Mouse (Mus musculus) ovary, postnatal 10 days (tissue): ENCODE results near the gene Gm20388.
A peak's percentile ranks its signal among the peaks of the same experiment; 100 is the strongest.

Experiments
- DNase-seq: peaks from one replicate; pipeline ENCODE4 v3.0.0; 2022; ENCODE audit warnings: low spot score

Gene Gm20388

GRCm38 (mm10) chr8:123653308-123653993 lies 3742.8 kb downstream of the Gm20388 start, which contains the start of gene Rhou:
Rhou (plus strand) TSS chr8:123653929.
- peak; percentile 90 for DNase-seq

- DNase-seq: peak; percentile 46
Measured at GRCm38 (mm10) chr8:123653994-123654569, 3743.4 kb downstream of the Gm20388 start.

- no peak for DNase-seq
Measured at GRCm38 (mm10) chr8:123654763-123655162, 3744.1 kb downstream of the Gm20388 start.

GRCm38 (mm10) chr8:123655351-123655779 lies 3744.7 kb downstream of the Gm20388 start:
- DNase-seq: no peak

- DNase-seq: no peak
Measured at GRCm38 (mm10) chr8:123657826-123658225, 3747.2 kb downstream of the Gm20388 start.

GRCm38 (mm10) chr8:123659469-123660057 lies 3748.9 kb downstream of the Gm20388 start:
- DNase-seq: no peak

- DNase-seq: no peak
Measured at GRCm38 (mm10) chr8:123661515-123661914, 3750.9 kb downstream of the Gm20388 start.

- no peak for DNase-seq
Measured at GRCm38 (mm10) chr8:123665580-123665979, 3754.9 kb downstream of the Gm20388 start.

GRCm38 (mm10) chr8:123666832-123667231 lies 3756.2 kb downstream of the Gm20388 start:
- no peak for DNase-seq

- DNase-seq: no peak
Measured at GRCm38 (mm10) chr8:123668681-123669080, 3758.0 kb downstream of the Gm20388 start.

GRCm38 (mm10) chr8:123670766-123671165 lies 3760.1 kb downstream of the Gm20388 start:
- no peak for DNase-seq

GRCm38 (mm10) chr8:123671454-123671853 lies 3760.8 kb downstream of the Gm20388 start:
- DNase-seq: no peak

GRCm38 (mm10) chr8:123672648-123673047 lies 3762.0 kb downstream of the Gm20388 start:
- DNase-seq: no peak

GRCm38 (mm10) chr8:123675611-123676010 lies 3765.0 kb downstream of the Gm20388 start:
- DNase-seq: no peak

GRCm38 (mm10) chr8:123678390-123678789 lies 3767.7 kb downstream of the Gm20388 start:
- DNase-seq: no peak

GRCm38 (mm10) chr8:123682073-123682761 lies 3771.6 kb downstream of the Gm20388 start:
- DNase-seq: no peak

GRCm38 (mm10) chr8:123683321-123683720 lies 3772.7 kb downstream of the Gm20388 start:
- no peak for DNase-seq

GRCm38 (mm10) chr8:123684806-123685205 lies 3774.2 kb downstream of the Gm20388 start:
- DNase-seq: no peak

GRCm38 (mm10) chr8:123685477-123685876 lies 3774.8 kb downstream of the Gm20388 start:
- DNase-seq: no peak

GRCm38 (mm10) chr8:123687826-123688225 lies 3777.2 kb downstream of the Gm20388 start:
- no peak for DNase-seq

- no peak for DNase-seq
Measured at GRCm38 (mm10) chr8:123692165-123692962, 3781.7 kb downstream of the Gm20388 start.

- DNase-seq: no peak
Measured at GRCm38 (mm10) chr8:123696167-123696566, 3785.5 kb downstream of the Gm20388 start.
